Mouse (Mus musculus) testis, adult 2 months (tissue): ENCODE results near the gene Xrcc4.

Experiments used
- CTCF ChIP-seq: fragments of 200-500 bp; IDR thresholded peaks from 2 replicates; pipeline ENCODE4 v1.5.1; 2012; ENCODE audit warnings: low read depth, mild to moderate bottlenecking, inconsistent platforms, low read length, moderate library complexity; ENCODE audit not compliant: control insufficient read depth, insufficient read depth, insufficient replicate concordance
- POLR2A ChIP-seq: fragments of 200-500 bp; IDR thresholded peaks from 2 replicates; pipeline ENCODE4 v1.6.1; 2012; ENCODE audit warnings: low read depth, mild to moderate bottlenecking, inconsistent platforms, low read length, moderate library complexity; ENCODE audit not compliant: control insufficient read depth

DNA sequence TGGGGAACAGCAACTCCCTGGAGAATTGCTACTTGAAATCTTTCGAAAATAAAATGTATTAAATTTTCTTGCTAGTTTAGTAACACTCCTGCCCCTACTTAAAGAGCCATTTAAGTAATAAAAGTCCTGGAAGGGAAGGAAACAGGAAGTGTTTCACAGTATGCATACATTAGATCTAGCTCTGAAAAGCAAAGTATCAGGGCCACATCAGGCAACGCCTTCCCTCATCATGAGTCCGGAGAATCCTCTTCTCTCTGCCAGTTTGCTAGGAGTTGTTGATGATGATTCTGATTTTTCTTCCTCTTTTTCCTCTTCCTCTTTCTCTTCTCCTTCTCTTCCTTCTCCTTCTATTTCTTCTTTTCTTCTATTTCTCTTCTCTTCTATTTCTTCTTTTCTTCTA lies 250.8 kb downstream of the Xrcc4 start:
- TF ChIP-seq CTCF = no peak
- no peak for TF ChIP-seq POLR2A
